Mouse (Mus musculus): ENCODE measurements around the gene Zfp568. TPM values are rescaled to one million over a fixed set of nuclear protein-coding genes. Genes with fewer than 3 reads are reported as not detected.

Zfp568 gene
- polyA plus RNA-seq, 1 experiment from 2014 or later: 6.5 TPM

DNA sequence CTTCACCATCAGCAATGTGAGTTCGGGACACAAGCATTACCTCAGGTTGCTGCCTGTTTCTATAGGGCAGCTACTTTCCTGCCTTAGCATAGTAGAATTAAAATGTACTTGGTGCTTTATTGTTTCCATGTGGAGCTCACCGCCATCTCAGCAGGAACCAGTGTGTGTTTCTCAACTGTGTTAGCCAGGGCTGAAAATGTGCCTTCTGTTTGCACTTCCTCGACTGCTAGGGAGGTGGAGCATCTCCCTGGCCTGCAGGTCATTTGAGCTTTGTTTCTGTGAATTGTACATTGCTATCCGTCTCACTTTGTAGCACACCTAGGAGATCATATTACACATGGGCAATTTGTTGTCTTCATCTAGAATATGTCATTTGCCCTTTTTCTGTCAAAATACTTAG lies 43.6 kb downstream of the Zfp568 start:
- Histone ChIP-seq H3K36me3 (peaks cover 54% of the 10 kb centered on the region), H3K4me3 (no peak overlapping the region), H3K4me2 (no peak overlapping the region), H3K9ac (no peak overlapping the region), H3K27ac (replicated peaks) (no peak overlapping the region), H3K27me3 (no peaks in the 10 kb centered on the region), H3K9me3 (no peaks in the 10 kb centered on the region), H3K4me1 (replicated peaks) (no peaks in the 10 kb centered on the region)
- ATAC-seq (ENCODE audit: low read depth): no peak
- WGBS: 72% methylated on average over 4 of the region's 4 CpGs

DNA sequence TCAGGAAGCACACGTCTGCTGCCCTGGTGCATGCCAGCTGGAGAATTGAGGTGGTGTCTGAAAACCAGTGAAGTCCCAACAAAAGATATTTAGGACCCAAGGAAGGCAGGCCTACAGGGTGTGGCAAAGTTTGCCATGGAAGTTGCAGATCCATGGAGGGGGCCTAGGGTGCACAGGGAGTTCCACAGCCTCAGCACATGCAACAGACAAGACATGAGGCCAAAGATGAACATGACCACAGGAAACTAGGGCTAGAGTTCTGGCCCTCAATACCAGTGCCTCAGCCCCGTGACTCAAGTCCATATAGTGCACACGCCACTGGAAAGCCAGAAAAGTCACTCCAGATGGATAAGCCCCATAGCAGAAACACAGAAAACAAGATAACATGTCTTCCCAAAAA lies 44.8 kb downstream of the Zfp568 start:
- no peaks in the 10 kb centered on the region for H3K9me3 ChIP-seq
- H3K4me3 ChIP-seq: no peak overlapping the region
- no peaks in the 10 kb centered on the region for H3K27me3 ChIP-seq
- no peak overlapping the region for H3K27ac ChIP-seq (replicated peaks)
- ATAC-seq (ENCODE audit: low read depth): no peak
- WGBS: 88% methylated on average over 3 of the region's 3 CpGs
- H3K4me2 ChIP-seq: no peak overlapping the region
- no peaks in the 10 kb centered on the region for H3K4me1 ChIP-seq (replicated peaks)
- no peak overlapping the region for H3K9ac ChIP-seq
- peaks cover 41% of the 10 kb centered on the region for H3K36me3 ChIP-seq

DNA sequence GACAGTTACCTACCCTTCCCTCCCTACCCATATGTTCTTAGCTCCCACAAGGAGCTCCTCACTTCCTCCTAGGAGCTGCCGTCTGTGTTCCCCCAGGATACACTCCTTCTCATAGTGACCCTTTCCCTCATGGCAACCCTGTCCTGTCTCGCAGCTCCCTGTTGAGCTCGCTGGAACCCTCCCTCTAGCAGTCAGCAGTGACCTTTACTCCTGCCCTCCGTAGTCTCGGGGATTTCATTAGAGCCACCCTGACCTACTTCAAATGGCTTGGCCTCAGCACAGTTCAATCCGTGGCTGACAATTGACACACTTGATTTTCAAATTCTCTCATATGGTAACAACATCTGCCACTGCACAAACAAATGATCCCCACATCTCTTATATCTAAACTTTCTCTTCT lies 46.9 kb downstream of the Zfp568 start:
- WGBS: 39% methylated on average over 6 of the region's 6 CpGs
- no peak overlapping the region for H3K4me2 ChIP-seq

DNA sequence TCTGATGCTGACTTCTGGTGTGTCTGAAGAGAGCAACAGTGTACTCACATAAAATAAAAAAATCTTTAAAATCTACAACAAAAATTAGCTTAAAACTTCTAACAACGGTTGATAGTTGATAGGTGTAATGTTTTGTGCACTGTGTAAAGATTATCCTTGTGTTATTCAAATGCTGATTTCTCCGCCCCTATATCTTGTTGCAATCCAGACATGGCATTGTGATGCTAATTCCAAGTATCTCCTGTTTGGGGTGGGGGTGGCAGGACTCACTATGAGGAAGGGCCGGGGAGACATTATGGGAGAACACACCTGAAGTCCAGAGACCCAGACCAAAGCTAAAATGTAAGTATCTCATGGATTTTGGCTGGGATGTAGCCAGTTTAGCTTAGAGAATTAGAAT lies 47.6 kb downstream of the Zfp568 start:
- Histone ChIP-seq H3K4me3 (no peak overlapping the region), H3K27ac (replicated peaks) (no peak overlapping the region), H3K36me3 (peaks cover 18% of the 10 kb centered on the region), H3K4me2 (no peak overlapping the region), H3K27me3 (no peaks in the 10 kb centered on the region), H3K9ac (no peak overlapping the region), H3K4me1 (replicated peaks) (no peaks in the 10 kb centered on the region), H3K9me3 (no peaks in the 10 kb centered on the region)
- no peak for ATAC-seq (ENCODE audit: low read depth)
- WGBS: 71% methylated on average over 3 of the region's 3 CpGs

More for the DNA sequence above, 46.9 kb downstream of the Zfp568 start:
- peaks cover 21% of the 10 kb centered on the region for H3K36me3 ChIP-seq
- no peaks in the 10 kb centered on the region for H3K4me1 ChIP-seq (replicated peaks)
- H3K9me3 ChIP-seq: no peaks in the 10 kb centered on the region
- H3K4me3 ChIP-seq: no peak overlapping the region
- no peaks in the 10 kb centered on the region for H3K27me3 ChIP-seq
- no peak overlapping the region for H3K9ac ChIP-seq
- no peak overlapping the region for H3K27ac ChIP-seq (replicated peaks)
- ATAC-seq (ENCODE audit: low read depth): no peak

DNA sequence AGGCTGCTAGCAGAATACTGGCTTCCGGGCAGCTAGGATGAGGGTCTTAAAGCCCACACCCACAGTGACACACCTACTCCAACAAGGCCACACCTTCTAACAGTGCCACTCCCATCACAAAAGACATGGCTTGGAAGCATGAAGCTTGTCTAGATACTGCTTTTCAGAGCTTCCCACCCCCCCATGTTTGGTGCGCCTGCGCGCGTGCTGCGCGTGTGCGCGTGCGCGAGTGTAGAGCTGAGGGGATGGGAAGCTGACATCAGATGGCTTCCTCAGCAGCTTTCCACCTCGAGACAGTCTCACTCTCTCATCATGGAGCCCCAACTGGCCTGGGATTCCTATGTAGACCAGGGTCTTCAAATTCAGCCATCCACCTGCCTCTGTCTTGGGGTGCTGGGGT lies 50.6 kb downstream of the Zfp568 start:
- no peak overlapping the region for H3K9ac ChIP-seq
- no peaks in the 10 kb centered on the region for H3K9me3 ChIP-seq
- no peak overlapping the region for H3K4me3 ChIP-seq
- H3K4me2 ChIP-seq: no peak overlapping the region
- no peak for ATAC-seq (ENCODE audit: low read depth)
- peaks cover 30% of the 10 kb centered on the region for H3K36me3 ChIP-seq
- 94% methylated on average over 12 of the region's 12 CpGs for WGBS
- no peaks in the 10 kb centered on the region for H3K27me3 ChIP-seq
- no peaks in the 10 kb centered on the region for H3K4me1 ChIP-seq (replicated peaks)
- no peak overlapping the region for H3K27ac ChIP-seq (replicated peaks)

DNA sequence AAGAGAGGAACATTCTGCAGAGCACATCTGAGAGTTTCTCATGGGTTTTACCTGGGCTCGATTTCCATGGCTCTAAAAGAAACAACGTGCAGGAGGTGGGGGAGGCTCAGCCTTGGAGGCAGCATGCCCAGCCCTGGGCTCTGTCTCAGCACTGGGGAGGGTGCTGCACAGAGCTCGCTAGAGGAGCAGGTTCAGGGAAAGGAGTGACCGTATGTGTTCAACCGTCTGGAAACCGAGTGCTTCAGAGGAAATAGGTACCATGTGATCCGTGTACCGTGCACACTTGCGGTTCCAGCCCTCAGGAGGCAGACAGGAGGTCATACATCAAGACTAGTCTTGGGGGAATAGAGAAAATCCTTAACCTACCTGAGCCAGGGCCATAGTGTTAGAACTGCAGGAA lies 60.6 kb downstream of the Zfp568 start:
- ATAC-seq (ENCODE audit: low read depth): no peak
- Histone ChIP-seq H3K9ac (no peak overlapping the region), H3K36me3 (peaks cover 36% of the 10 kb centered on the region), H3K27ac (replicated peaks) (no peak overlapping the region), H3K4me3 (no peak overlapping the region), H3K4me2 (no peak overlapping the region), H3K9me3 (no peaks in the 10 kb centered on the region), H3K27me3 (no peaks in the 10 kb centered on the region), H3K4me1 (replicated peaks) (no peaks in the 10 kb centered on the region)
- WGBS: 60% methylated on average over 9 of the region's 9 CpGs

DNA sequence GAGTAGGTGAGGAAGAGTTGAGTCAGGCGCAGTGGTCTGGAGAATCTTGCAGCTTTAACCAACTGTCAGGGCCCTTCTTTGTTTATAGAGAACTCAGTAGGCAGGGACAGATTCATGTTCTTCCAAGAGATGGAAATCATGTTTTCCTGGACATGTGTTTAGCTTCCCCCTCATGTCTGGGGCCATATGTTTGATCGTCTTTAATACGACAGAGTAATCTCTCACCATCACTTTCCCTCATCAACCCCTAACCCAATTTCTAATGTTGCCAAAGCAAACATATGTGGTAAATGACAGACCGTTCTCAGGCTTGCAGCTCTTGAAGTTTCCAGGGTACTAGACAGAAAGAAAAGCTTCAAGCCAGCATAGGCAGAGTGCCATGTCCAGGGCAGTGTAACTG lies 64.4 kb downstream of the Zfp568 start:
- H3K4me2 ChIP-seq: no peak overlapping the region
- no peak overlapping the region for H3K4me3 ChIP-seq
- no peaks in the 10 kb centered on the region for H3K27me3 ChIP-seq
- H3K27ac ChIP-seq (replicated peaks): no peak overlapping the region
- 95% methylated on average over 4 of the region's 4 CpGs for WGBS
- no peak for ATAC-seq (ENCODE audit: low read depth)
- no peak overlapping the region for H3K9ac ChIP-seq
- H3K9me3 ChIP-seq: no peaks in the 10 kb centered on the region
- H3K36me3 ChIP-seq: peaks cover 14% of the 10 kb centered on the region; the same call in 1 of the 2 replicates
- peaks cover 15% of the 10 kb centered on the region for H3K4me1 ChIP-seq (replicated peaks)

DNA sequence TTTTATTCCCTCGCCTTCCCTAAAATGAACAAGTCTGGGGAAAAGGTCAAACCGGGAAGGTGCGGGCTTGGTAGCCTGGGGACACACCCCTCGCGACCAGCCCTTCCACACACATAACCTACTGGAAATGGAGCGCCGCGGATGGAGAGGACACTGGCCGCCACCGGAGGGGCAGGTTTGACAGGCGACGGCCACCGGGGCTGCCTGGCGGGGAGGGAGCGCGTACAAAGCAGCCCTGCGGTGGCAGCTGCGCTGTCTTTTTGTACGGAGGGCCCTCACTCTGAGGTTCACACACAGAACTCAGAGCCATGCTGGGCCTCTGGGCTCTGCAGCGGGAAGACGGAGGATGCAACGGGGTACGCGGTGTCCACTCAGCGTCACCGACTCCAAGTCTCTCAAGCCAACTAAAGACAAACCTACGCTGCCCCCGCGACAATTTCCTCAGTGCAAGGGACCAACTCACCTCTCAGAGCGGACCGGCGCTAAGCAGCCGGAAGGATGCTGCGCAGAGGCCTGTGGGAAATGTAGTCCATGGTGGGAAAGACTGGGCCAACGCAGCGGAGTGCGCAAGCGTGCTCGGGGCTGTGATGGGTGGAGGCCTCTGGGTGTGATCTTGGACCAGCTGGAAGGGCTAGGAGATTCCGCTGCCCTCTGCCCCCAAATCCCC lies 67.3 kb downstream of the Zfp568 start, which contains the start of gene Zfp14:
Zfp14 (minus strand) TSS at position 499 of the 667 bp plus-strand sequence.
- peak within 1 kb of the TSS; percentile 77 for H3K4me2 ChIP-seq
- no peaks in the 10 kb centered on the region for H3K27me3 ChIP-seq
- peaks cover 19% of the 10 kb centered on the region for H3K36me3 ChIP-seq
- H3K27ac ChIP-seq (replicated peaks): peak within 1 kb of the TSS; percentile 92
- H3K9ac ChIP-seq: peak within 1 kb of the TSS; percentile 96
- no peaks in the 10 kb centered on the region for H3K9me3 ChIP-seq
- under 1% methylated on average over 40 of the region's 40 CpGs for WGBS
- H3K4me3 ChIP-seq: peak within 1 kb of the TSS; percentile 82
- H3K4me1 ChIP-seq (replicated peaks): peaks cover 15% of the 10 kb centered on the region
- peak; percentile 99 for ATAC-seq (ENCODE audit: low read depth)

DNA sequence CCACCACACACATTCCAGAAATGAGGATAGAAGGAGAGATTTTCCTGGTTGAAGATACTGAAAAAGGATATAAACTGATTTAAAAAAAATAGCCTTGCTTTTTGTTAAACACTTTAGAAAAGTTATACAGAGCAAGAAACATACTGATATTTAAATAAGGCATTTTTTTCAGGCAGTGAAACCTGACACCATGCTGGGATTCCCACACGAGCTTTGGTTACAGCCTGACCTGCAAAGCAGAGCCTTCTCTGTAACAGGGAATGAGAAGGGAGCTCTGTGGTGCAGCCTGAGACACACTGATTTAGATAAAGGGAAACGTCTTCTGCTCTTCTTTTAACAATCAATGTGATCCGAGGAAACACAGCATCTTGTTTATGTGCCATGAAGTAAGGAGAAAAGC lies 69.8 kb downstream of the Zfp568 start:
- WGBS: 10% methylated on average over 3 of the region's 3 CpGs
- Histone ChIP-seq H3K4me2 (no peak overlapping the region), H3K9ac (no peak overlapping the region), H3K4me1 (replicated peaks) (peaks cover 15% of the 10 kb centered on the region), H3K27me3 (no peaks in the 10 kb centered on the region), H3K4me3 (no peak overlapping the region), H3K36me3 (peaks cover 40% of the 10 kb centered on the region), H3K9me3 (no peaks in the 10 kb centered on the region), H3K27ac (replicated peaks) (no peak overlapping the region)
- ATAC-seq (ENCODE audit: low read depth): no peak

DNA sequence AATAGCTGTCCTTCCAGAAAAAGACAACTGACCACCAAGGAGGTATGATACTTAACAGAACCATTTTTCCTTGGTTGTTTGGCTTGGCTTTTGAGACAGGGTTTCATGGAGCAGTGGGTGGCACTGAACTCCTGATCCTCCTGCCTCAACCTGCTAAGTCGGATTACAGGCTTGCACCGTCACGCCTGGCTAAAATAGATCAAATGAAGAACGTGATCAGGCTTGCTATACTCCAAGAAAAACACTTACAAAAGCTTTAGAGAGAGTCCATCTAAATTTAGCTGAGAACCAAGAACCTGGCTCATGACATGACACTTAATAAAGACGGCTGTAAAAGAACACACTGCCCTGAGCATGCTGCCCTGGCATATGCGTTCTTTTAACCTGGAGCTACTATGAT lies 76.6 kb downstream of the Zfp568 start:
- H3K36me3 ChIP-seq: peaks cover 92% of the 10 kb centered on the region
- no peaks in the 10 kb centered on the region for H3K27me3 ChIP-seq
- H3K4me2 ChIP-seq: no peak overlapping the region
- no peaks in the 10 kb centered on the region for H3K4me1 ChIP-seq (replicated peaks)
- no peak overlapping the region for H3K27ac ChIP-seq (replicated peaks)
- WGBS: 90% methylated on average over 6 of the region's 6 CpGs
- no peaks in the 10 kb centered on the region for H3K9me3 ChIP-seq
- no peak overlapping the region for H3K9ac ChIP-seq
- no peak overlapping the region for H3K4me3 ChIP-seq
- no peak for ATAC-seq (ENCODE audit: low read depth)

DNA sequence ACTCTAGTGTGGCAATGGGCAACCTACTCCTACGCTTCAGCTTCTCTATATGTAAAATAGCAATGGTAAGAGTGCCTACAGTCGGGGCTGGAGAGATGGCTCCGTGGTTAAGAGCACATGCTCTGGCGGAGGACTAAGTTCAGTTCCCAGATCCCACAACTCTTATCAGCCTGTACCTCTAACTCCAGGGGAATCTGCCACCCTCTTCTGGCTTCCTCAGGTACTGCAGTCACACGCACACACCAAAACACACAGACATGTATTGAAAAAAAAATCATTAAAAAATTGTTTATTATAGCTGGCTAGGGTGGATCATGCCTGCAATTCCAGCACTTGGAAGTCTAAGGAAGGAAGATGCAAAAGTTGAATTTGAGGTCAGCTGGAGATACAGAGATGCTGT lies 78.7 kb downstream of the Zfp568 start:
- Histone ChIP-seq H3K27me3 (no peaks in the 10 kb centered on the region), H3K4me1 (replicated peaks) (no peaks in the 10 kb centered on the region), H3K4me2 (no peak overlapping the region), H3K4me3 (no peak overlapping the region), H3K9ac (no peak overlapping the region), H3K27ac (replicated peaks) (no peak overlapping the region), H3K9me3 (no peaks in the 10 kb centered on the region), H3K36me3 (peaks cover 87% of the 10 kb centered on the region)
- no peak for ATAC-seq (ENCODE audit: low read depth)
- 94% methylated on average over 5 of the region's 5 CpGs for WGBS

DNA sequence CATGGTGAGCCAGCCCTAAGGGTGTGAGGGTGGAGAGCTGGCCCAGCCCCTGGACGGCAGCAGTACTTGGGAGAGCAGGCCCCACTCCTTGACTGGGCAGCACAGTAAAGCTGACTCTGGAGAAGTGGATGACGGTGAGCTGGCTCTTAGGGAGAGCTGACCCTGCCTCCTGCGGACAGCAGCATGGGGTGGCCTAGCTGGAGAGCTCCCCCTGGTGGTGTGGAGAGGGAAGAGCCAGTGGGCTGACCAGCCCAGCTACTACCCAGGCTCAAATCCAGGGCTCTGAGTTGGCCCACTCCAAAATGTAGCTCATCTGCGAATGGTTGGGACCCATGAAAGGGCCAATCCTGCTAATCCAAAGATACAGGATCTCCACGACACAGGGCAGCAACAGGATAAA lies 80.9 kb downstream of the Zfp568 start:
- WGBS: 78% methylated on average over 5 of the region's 5 CpGs
- Histone ChIP-seq H3K27ac (replicated peaks) (no peak overlapping the region), H3K36me3 (peaks cover 89% of the 10 kb centered on the region), H3K4me1 (replicated peaks) (no peaks in the 10 kb centered on the region), H3K27me3 (no peaks in the 10 kb centered on the region), H3K4me3 (no peak overlapping the region), H3K4me2 (no peak overlapping the region), H3K9me3 (no peaks in the 10 kb centered on the region), H3K9ac (no peak overlapping the region)
- ATAC-seq (ENCODE audit: low read depth): no peak

Measured in neural tube, embryonic 13.5 days (tissue).